In genomic region chr9:101416321-101416720, GRCm38 (mm10) we compare ENCODE assay signal across 17 mouse cellular contexts.
"Had no signal": no experiment of that assay in that cellular context is flagged by ENCODE, and none has a peak within 500 bp of the region (broad histone marks: within the 10 kb centered on the region; RNA-seq: fewer than 3 reads in every experiment).

No protein-coding gene starts in this region.

- H3K9ac ChIP-seq: neural tube, embryonic 12.5 days; neural tube, embryonic 13.5 days; neural tube, embryonic 15.5 days; stomach, embryonic 15.5 days had no signal

- H3K36me3 ChIP-seq: neural tube, embryonic 12.5 days; neural tube, embryonic 13.5 days; neural tube, embryonic 15.5 days; stomach, embryonic 15.5 days had no signal

- H3K27ac ChIP-seq: neural tube, embryonic 12.5 days; neural tube, embryonic 13.5 days; neural tube, embryonic 15.5 days; stomach, embryonic 15.5 days; stomach, postnatal 0 days had no signal

- H3K4me1 ChIP-seq: stomach, embryonic 15.5 days had no signal

- H3K4me3 ChIP-seq: neural tube, embryonic 12.5 days; neural tube, embryonic 13.5 days; neural tube, embryonic 15.5 days; stomach, embryonic 15.5 days had no signal

- DNase-seq: retina, postnatal 1 day; right cerebral cortex, adult 18-20 months; right cerebral cortex, postnatal 14 days; right cerebral cortex, postnatal 25 days; right cerebral cortex, postnatal 4 days; spleen, adult 18-20 months; thymus, adult 18-20 months; thymus, adult 2 months; thymus, postnatal 14 days; thymus, postnatal 25 days; thymus, postnatal 36 days; thymus, postnatal 4 days had no signal

- H3K9me3 ChIP-seq: neural tube, embryonic 12.5 days; neural tube, embryonic 13.5 days; neural tube, embryonic 15.5 days; stomach, embryonic 15.5 days had no signal

- H3K27me3 ChIP-seq: neural tube, embryonic 12.5 days; neural tube, embryonic 13.5 days; neural tube, embryonic 15.5 days; stomach, embryonic 15.5 days had no signal

- H3K4me2 ChIP-seq: neural tube, embryonic 12.5 days; neural tube, embryonic 13.5 days; neural tube, embryonic 15.5 days; stomach, embryonic 15.5 days had no signal
